Mouse (Mus musculus): ENCODE measurements around the gene Phf19.

Phf19 gene

GRCm38 (mm10) chr2:34913218-34914068, at the start of gene Phf19:
TSS of gene Phf19 (minus strand) at chr2:34914026.
- DNase-seq (ENCODE audit: low spot score): no peak

- peak; percentile 65 for DNase-seq (ENCODE audit: low spot score)
Measured at GRCm38 (mm10) chr2:34963371-34963956, 49.6 kb upstream of the Phf19 start.

- peak; percentile 51 for DNase-seq (ENCODE audit: low spot score)
Measured at GRCm38 (mm10) chr2:34962893-34963292, 49.1 kb upstream of the Phf19 start.

- no peak for DNase-seq (ENCODE audit: low spot score)
Measured at GRCm38 (mm10) chr2:34962211-34962610, 48.4 kb upstream of the Phf19 start.

- peak; percentile 80 for DNase-seq (ENCODE audit: low spot score)
Measured at GRCm38 (mm10) chr2:34961481-34962036, 47.7 kb upstream of the Phf19 start, which contains the start of gene Traf1. TSS of gene Traf1 (minus strand) at chr2:34961772.

GRCm38 (mm10) chr2:34960966-34961365, 47.1 kb upstream of the Phf19 start:
- no peak for DNase-seq (ENCODE audit: low spot score)

- DNase-seq (ENCODE audit: low spot score): peak; percentile 45
Measured at GRCm38 (mm10) chr2:34960466-34960865, 46.6 kb upstream of the Phf19 start.

- DNase-seq (ENCODE audit: low spot score): no peak
Measured at GRCm38 (mm10) chr2:34958582-34958981, 44.8 kb upstream of the Phf19 start.

- no peak for DNase-seq (ENCODE audit: low spot score)
Measured at GRCm38 (mm10) chr2:34958036-34958435, 44.2 kb upstream of the Phf19 start.

- no peak for DNase-seq (ENCODE audit: low spot score)
Measured at GRCm38 (mm10) chr2:34957405-34957804, 43.6 kb upstream of the Phf19 start.

GRCm38 (mm10) chr2:34956941-34957340, 43.1 kb upstream of the Phf19 start:
- no peak for DNase-seq (ENCODE audit: low spot score)

- no peak for DNase-seq (ENCODE audit: low spot score)
Measured at GRCm38 (mm10) chr2:34954344-34954743, 40.5 kb upstream of the Phf19 start.

- DNase-seq (ENCODE audit: low spot score): no peak
Measured at GRCm38 (mm10) chr2:34953547-34954116, 39.8 kb upstream of the Phf19 start.

- no peak for DNase-seq (ENCODE audit: low spot score)
Measured at GRCm38 (mm10) chr2:34953018-34953417, 39.2 kb upstream of the Phf19 start.

- DNase-seq (ENCODE audit: low spot score): no peak
Measured at GRCm38 (mm10) chr2:34951469-34951868, 37.6 kb upstream of the Phf19 start.

GRCm38 (mm10) chr2:34948622-34949021, 34.8 kb upstream of the Phf19 start:
- DNase-seq (ENCODE audit: low spot score): no peak

GRCm38 (mm10) chr2:34946046-34946445, 32.2 kb upstream of the Phf19 start:
- no peak for DNase-seq (ENCODE audit: low spot score)

- DNase-seq (ENCODE audit: low spot score): no peak
Measured at GRCm38 (mm10) chr2:34945580-34945979, 31.8 kb upstream of the Phf19 start.

GRCm38 (mm10) chr2:34944761-34945160, 30.9 kb upstream of the Phf19 start:
- DNase-seq (ENCODE audit: low spot score): peak; percentile 86

GRCm38 (mm10) chr2:34943556-34944120, 29.8 kb upstream of the Phf19 start:
- no peak for DNase-seq (ENCODE audit: low spot score)

GRCm38 (mm10) chr2:34941061-34941675, 27.3 kb upstream of the Phf19 start:
- DNase-seq (ENCODE audit: low spot score): no peak

- no peak for DNase-seq (ENCODE audit: low spot score)
Measured at GRCm38 (mm10) chr2:34940246-34940645, 26.4 kb upstream of the Phf19 start.
